Mouse (Mus musculus) midbrain, embryonic 15.5 days (tissue): ENCODE measurements around the gene Nmb. TPM values are rescaled to one million over a fixed set of nuclear protein-coding genes. Genes with fewer than 3 reads are reported as not detected.

Experiments used
- ATAC-seq: fragments of 200-750 bp; cut with Nextera tagmentation; replicated peaks from 2 replicates; pipeline ENCODE4 v1.8.0; 2017; ENCODE audit warnings: moderate TSS enrichment
- H3K27ac ChIP-seq: fragments of 300-500 bp; sonication (generic); 2 replicates; pipeline ENCODE4 v1.5.1; 2015; ENCODE audit warnings: mild to moderate bottlenecking, inconsistent platforms
- H3K27me3 ChIP-seq: fragments of 300-500 bp; sonication (generic); replicated peaks from 2 replicates; pipeline ENCODE4 v1.6.1; 2015; ENCODE audit warnings: inconsistent platforms
- H3K36me3 ChIP-seq: fragments of 300-500 bp; sonication (generic); replicated peaks from 2 replicates; pipeline ENCODE4 v1.6.1; 2015; ENCODE audit warnings: inconsistent platforms
- H3K4me1 ChIP-seq: fragments of 300-500 bp; sonication (generic); 2 replicates; pipeline ENCODE4 v1.6.1; 2015; ENCODE audit warnings: inconsistent platforms
- H3K4me2 ChIP-seq: fragments of 300-500 bp; sonication (generic); 2 replicates; pipeline ENCODE4 v1.6.1; 2015; ENCODE audit warnings: inconsistent platforms, mild to moderate bottlenecking, moderate library complexity
- H3K4me3 ChIP-seq: fragments of 300-500 bp; sonication (generic); 2 replicates; pipeline ENCODE4 v1.5.1; 2015; ENCODE audit warnings: mild to moderate bottlenecking, inconsistent platforms
- H3K9ac ChIP-seq: fragments of 300-500 bp; sonication (generic); 2 replicates; pipeline ENCODE4 v1.6.1; 2015; ENCODE audit warnings: mild to moderate bottlenecking, inconsistent platforms
- H3K9me3 ChIP-seq: fragments of 300-500 bp; sonication (generic); 2 replicates; pipeline ENCODE4 v1.6.1; 2016; ENCODE audit warnings: inconsistent platforms
- whole genome bisulfite sequencing: fragments of 180-500 bp; shearing (Covaris S2); methylation state at CpG from one replicate; pipeline ENCODE4 v1.1.7; 2015; ENCODE audit warnings: mixed read lengths; 5-methylcytosine and 5-hydroxymethylcytosine counted together
- polyA plus RNA-seq: library from polyadenylated mRNA; unstranded; fragments of >200 nt; fragmentation: Nextera tagmentation; extraction: Ambion mirVana; gene quantifications from 2 replicates; pipeline ENCODE4 v1.2.1, GENCODE M21; 2015

Gene Nmb
- polyA plus RNA-seq, 1 experiment from 2014 or later, result 7.2 TPM

DNA sequence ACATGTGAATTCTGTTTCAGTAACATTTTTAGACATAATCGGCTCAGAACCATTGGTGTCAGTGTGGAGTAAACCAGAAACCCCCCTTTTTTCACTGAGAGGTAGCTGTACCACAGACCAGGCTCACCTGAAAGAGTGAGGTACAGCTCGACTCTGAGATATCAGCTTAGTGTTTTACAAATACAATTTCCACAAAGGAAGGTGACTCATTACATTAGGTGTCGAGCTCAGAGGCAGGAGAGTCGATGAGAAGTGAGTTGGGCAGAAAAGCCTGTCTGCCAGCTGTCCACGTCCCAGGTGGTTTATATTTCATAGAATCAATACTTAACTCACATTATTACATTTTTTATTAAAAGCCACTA, 14.8 kb upstream of the Nmb start:
- Histone ChIP-seq H3K4me2 (no peak overlapping the region), H3K27ac (no peak overlapping the region), H3K4me1 (no peaks in the 10 kb centered on the region), H3K9ac (no peak overlapping the region), H3K36me3 (peaks cover 45% of the 10 kb centered on the region), H3K9me3 (no peaks in the 10 kb centered on the region), H3K4me3 (no peak overlapping the region), H3K27me3 (no peaks in the 10 kb centered on the region)
- 91% methylated on average over 5 of the region's 5 CpGs for WGBS
- ATAC-seq, result no peak

GRCm38 (mm10) chr7:80918982-80919646, 14.2 kb upstream of the Nmb start:
- Histone ChIP-seq H3K27me3 (no peaks in the 10 kb centered on the region), H3K4me3 (no peak overlapping the region), H3K4me1 (no peaks in the 10 kb centered on the region), H3K36me3 (peaks cover 46% of the 10 kb centered on the region), H3K9ac (no peak overlapping the region), H3K4me2 (no peak overlapping the region), H3K9me3 (no peaks in the 10 kb centered on the region), H3K27ac (no peak overlapping the region)
- WGBS, result 85% methylated on average over 8 of the region's 8 CpGs
- no peak for ATAC-seq

- H3K36me3 ChIP-seq, result peaks cover 47% of the 10 kb centered on the region
- H3K9me3 ChIP-seq, result no peaks in the 10 kb centered on the region
- no peak overlapping the region for H3K4me3 ChIP-seq
- WGBS, result 86% methylated on average over 4 of the region's 4 CpGs
- H3K4me1 ChIP-seq, result no peaks in the 10 kb centered on the region
- H3K9ac ChIP-seq, result no peak overlapping the region
- no peaks in the 10 kb centered on the region for H3K27me3 ChIP-seq
- no peak for ATAC-seq
- H3K4me2 ChIP-seq, result no peak overlapping the region
- H3K27ac ChIP-seq, result no peak overlapping the region
Observed at GRCm38 (mm10) chr7:80917916-80918465, 13.1 kb upstream of the Nmb start.

GRCm38 (mm10) chr7:80912496-80912895, 7.6 kb upstream of the Nmb start:
- H3K36me3 ChIP-seq, result peaks cover 37% of the 10 kb centered on the region
- H3K9me3 ChIP-seq, result no peaks in the 10 kb centered on the region
- H3K4me2 ChIP-seq, result no peak overlapping the region
- no peaks in the 10 kb centered on the region for H3K4me1 ChIP-seq
- no peak overlapping the region for H3K27ac ChIP-seq
- H3K4me3 ChIP-seq, result no peak overlapping the region
- H3K9ac ChIP-seq, result no peak overlapping the region
- ATAC-seq, result no peak
- WGBS, result 92% methylated on average over 8 of the region's 8 CpGs
- no peaks in the 10 kb centered on the region for H3K27me3 ChIP-seq

DNA sequence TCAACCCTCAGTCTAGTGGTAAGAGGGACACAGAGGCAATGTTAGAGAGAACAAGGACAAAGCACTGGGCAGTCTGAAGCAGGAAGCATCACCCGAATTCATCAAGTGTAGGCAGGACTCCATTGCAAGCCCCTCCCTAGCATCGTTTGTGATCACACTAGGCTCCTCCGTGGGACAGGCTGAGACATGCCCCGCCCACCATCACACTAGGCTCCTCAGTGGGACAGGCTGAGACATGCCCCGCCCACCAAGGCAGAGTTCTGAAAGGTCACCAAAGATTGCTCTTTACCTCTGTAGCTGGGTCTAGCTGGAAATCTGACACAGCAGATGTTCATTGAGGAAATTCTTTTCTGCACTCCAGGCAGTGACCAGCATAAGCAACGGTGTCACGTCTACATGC, 6.2 kb upstream of the Nmb start:
- no peaks in the 10 kb centered on the region for H3K4me1 ChIP-seq
- no peak overlapping the region for H3K9ac ChIP-seq
- 86% methylated on average over 7 of the region's 7 CpGs for WGBS
- H3K9me3 ChIP-seq, result no peaks in the 10 kb centered on the region
- ATAC-seq, result no peak
- H3K36me3 ChIP-seq, result peaks cover 25% of the 10 kb centered on the region
- H3K4me3 ChIP-seq, result no peak overlapping the region
- H3K27me3 ChIP-seq, result no peaks in the 10 kb centered on the region
- no peak overlapping the region for H3K27ac ChIP-seq
- H3K4me2 ChIP-seq, result no peak overlapping the region

DNA sequence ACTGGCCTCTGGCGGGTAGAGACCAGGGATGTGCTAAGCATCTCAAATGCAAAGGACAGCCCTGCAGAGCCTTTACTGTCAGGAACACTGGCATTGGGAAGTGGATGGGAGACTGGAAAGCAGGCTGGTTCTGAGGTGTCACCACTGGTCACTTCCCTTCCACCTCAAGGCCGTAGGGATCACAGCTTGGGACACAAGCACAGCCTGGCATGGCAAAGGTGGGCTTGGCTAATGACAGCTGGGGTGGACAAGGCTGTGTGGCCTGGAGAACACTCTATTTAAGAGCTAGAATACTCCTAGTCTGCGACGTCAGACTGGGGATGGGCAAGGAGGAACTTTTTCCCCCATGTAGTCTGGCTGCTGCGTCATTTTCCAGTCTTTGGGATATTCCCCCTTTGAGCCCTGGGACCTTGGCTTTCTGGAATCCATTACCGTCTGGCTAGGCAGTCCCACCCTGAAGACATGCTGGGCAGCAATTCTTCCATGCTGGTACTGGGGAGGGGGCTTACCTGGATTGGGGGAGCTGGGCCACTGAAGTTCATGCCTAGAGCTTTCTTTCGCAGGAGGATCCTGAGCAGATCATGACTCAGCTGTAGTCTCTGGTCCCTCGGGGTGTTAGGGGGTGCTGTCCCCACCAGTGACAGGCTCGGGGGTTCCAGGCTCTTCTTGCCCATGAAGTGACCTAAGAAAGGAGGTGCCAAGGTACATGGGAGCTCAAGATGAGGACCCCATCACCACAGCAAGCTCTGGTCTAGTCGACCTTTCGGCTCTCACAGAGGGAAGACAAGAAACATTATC, 1.1 kb downstream of the Nmb start:
- no peak for ATAC-seq
- H3K4me3 ChIP-seq, result no peak overlapping the region
- peaks cover 3% of the 10 kb centered on the region; the same call in 1 of the 2 replicates for H3K36me3 ChIP-seq
- H3K9ac ChIP-seq, result no peak overlapping the region
- H3K27ac ChIP-seq, result no peak overlapping the region
- H3K4me1 ChIP-seq, result peaks cover 32% of the 10 kb centered on the region
- no peak overlapping the region for H3K4me2 ChIP-seq
- 87% methylated on average over 11 of the region's 11 CpGs for WGBS
- H3K27me3 ChIP-seq, result no peaks in the 10 kb centered on the region
- no peaks in the 10 kb centered on the region for H3K9me3 ChIP-seq

DNA sequence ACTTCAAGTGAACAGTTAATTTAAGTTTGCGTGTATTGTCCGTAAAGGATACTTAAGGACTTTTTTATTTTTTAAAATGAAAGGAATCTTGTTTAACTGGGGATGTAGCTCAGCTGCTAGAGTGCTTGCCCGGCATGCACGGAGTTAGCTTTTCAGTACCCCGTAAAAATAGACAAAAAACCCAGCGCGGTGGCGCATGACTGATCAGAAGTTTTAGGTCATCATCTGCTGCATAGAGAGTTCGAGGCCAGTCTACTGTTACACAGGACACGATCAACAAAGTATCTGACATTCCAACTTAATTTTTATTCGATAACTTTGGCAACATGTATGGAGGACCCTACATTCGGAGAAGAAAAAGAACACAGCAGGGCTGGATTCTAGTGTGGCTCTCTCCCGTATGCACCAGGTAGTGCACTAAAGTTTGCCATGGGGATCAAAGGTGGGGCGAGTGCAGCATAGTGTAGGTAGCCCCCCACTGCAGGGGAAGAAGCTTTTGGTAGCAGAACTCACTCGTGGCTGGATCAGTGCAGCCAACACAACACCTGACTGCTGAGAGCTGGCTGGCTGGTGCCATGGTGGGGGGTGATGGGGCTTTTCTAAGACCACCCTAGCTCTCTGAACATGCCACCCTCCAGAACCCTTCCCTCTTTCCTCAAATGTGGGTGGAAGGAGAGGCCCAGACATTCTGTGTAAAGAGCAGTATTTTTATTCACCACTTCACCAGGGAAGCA, 3.2 kb downstream of the Nmb start:
- Histone ChIP-seq H3K27me3 (no peaks in the 10 kb centered on the region), H3K9ac (peak overlapping the region; percentile 57), H3K4me1 (peaks cover 32% of the 10 kb centered on the region), H3K27ac (peak overlapping the region; percentile 81), H3K36me3 (peaks cover 12% of the 10 kb centered on the region; the same call in 1 of the 2 replicates), H3K9me3 (no peaks in the 10 kb centered on the region), H3K4me3 (peak overlapping the region; percentile 64), H3K4me2 (peak overlapping the region; percentile 81)
- peak; percentile 19 for ATAC-seq
- WGBS, result 31% methylated on average over 15 of the region's 15 CpGs

DNA sequence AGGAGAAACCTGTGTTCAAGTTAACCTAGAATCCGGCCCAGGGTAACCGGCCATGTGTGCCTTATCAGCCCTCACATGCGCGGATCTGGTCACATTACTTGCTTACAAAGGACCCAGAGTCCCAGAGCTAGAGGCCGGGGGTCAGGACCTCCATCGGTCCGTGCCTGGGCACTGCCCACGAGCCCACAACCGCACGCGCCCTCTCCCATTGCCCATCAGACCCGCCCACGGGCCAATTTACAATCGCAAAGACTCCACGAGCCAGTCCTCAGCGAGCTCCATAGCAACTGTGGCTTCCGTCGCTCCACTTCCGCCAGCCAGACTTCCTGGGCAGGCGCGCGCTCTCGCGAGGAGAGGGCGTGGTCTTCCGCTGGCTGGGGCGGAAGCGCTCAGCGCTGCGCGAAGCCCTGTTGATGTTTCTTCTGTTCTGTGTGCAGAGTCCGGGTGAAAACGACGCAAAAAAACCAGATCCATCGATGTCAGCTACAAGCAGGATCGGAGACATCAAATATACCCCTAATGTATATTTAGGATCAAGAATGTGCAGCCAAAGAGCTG, 3.9 kb downstream of the Nmb start, which contains the start of gene Wdr73:
TSS of gene Wdr73 (minus strand) at position 326 of the 558 bp plus-strand sequence.
- Histone ChIP-seq H3K9me3 (no peaks in the 10 kb centered on the region), H3K27me3 (no peaks in the 10 kb centered on the region), H3K4me3 (peak within 1 kb of the TSS; percentile 64), H3K9ac (peak within 1 kb of the TSS; percentile 64), H3K27ac (peak within 1 kb of the TSS; percentile 81), H3K4me1 (peaks cover 32% of the 10 kb centered on the region), H3K36me3 (peaks cover 15% of the 10 kb centered on the region; the same call in 1 of the 2 replicates), H3K4me2 (peak within 1 kb of the TSS; percentile 81)
- peak; percentile 96 for ATAC-seq
- WGBS, result under 1% methylated on average over 36 of the region's 36 CpGs

- WGBS, result 95% methylated on average over 4 of the region's 4 CpGs
- ATAC-seq, result no peak
Observed at GRCm38 (mm10) chr7:80897721-80898120, 7.2 kb downstream of the Nmb start.

DNA sequence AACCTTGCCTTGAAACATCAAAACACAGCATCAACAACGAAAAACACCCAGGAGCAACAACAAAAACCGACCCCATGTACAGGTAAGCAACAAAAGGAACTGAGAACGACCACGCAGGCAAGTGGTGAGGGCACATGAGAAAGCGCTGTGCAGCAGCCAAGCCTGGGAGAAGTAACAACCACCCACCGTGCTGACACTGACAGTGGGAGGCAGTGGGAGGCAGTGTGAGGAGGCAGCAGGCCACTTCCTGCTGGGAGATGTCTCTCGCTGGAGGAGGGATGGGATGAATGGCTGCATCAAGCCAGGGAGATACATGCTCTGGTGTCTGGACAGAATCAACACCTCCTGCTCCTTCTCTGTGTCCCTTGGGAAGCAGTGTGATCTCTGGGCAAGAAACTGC, 7.7 kb downstream of the Nmb start:
- H3K4me3 ChIP-seq, result no peak overlapping the region
- H3K9ac ChIP-seq, result no peak overlapping the region
- H3K9me3 ChIP-seq, result no peaks in the 10 kb centered on the region
- no peak overlapping the region for H3K27ac ChIP-seq
- no peak for ATAC-seq
- H3K36me3 ChIP-seq, result peaks cover 27% of the 10 kb centered on the region; the same call in 1 of the 2 replicates
- WGBS, result 92% methylated on average over 7 of the region's 7 CpGs
- H3K27me3 ChIP-seq, result no peaks in the 10 kb centered on the region
- H3K4me2 ChIP-seq, result no peak overlapping the region
- peaks cover 19% of the 10 kb centered on the region for H3K4me1 ChIP-seq

More at GRCm38 (mm10) chr7:80897721-80898120, 7.2 kb downstream of the Nmb start:
- H3K9me3 ChIP-seq, result no peaks in the 10 kb centered on the region
- peaks cover 21% of the 10 kb centered on the region; the same call in 1 of the 2 replicates for H3K36me3 ChIP-seq
- no peaks in the 10 kb centered on the region for H3K27me3 ChIP-seq
- no peak overlapping the region for H3K9ac ChIP-seq
- H3K4me1 ChIP-seq, result peaks cover 19% of the 10 kb centered on the region
- H3K4me3 ChIP-seq, result no peak overlapping the region
- H3K27ac ChIP-seq, result no peak overlapping the region
- no peak overlapping the region for H3K4me2 ChIP-seq

DNA sequence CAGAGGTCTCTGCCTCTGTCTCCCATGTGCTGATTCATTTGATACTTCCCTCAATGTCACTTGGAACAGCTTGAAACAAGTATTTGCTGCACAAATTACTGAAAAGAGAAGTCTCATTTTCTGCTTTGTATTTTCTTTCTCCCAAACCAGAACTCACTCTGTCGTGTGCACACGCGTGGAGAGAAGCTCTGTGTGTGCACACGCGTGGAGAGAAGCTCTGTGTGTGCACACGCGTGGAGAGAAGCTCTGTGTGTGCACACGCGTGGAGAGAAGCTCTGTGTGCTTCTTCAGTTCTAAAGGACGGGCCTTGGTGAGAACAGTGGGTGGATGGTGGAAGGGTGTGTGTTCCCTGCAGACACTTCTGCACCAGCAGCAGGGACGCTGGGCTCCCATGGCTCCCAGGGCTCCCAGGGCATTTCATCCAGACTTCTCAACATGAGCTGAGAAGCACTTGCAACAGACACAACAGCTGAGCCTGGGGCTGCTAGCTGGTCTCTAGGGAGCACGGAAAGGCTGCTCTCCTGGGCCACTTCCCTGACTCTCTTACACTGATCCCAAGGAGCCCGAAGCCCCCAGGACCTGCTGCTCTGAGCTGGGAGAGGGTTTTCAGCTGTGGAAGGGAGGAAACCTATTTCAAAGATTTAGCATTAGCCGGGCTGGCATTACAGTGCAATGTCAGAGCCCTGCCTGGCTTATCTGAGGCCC, 9.9 kb downstream of the Nmb start:
- H3K4me1 ChIP-seq, result peaks cover 4% of the 10 kb centered on the region
- H3K27me3 ChIP-seq, result no peaks in the 10 kb centered on the region
- H3K9me3 ChIP-seq, result no peaks in the 10 kb centered on the region
- no peak overlapping the region for H3K9ac ChIP-seq
- peaks cover 36% of the 10 kb centered on the region for H3K36me3 ChIP-seq
- no peak overlapping the region for H3K4me2 ChIP-seq
- no peak for ATAC-seq
- WGBS, result 93% methylated on average over 14 of the region's 14 CpGs
- no peak overlapping the region for H3K27ac ChIP-seq
- H3K4me3 ChIP-seq, result no peak overlapping the region
